Mouse (Mus musculus) kidney, embryonic 15.5 days (tissue): ENCODE measurements around the gene Slc12a9. TPM values are rescaled to one million over a fixed set of nuclear protein-coding genes. Genes with fewer than 3 reads are reported as not detected.
A peak's percentile ranks its signal among the peaks of the same experiment; 100 is the strongest.

Experiments
- ATAC-seq: fragments of 200-750 bp; cut with Nextera tagmentation; replicated peaks from 2 replicates; pipeline ENCODE4 v1.8.0; 2017; ENCODE audit warnings: moderate TSS enrichment; ENCODE audit not compliant: low FRiP score
- H3K27ac ChIP-seq: fragments of 300-500 bp; sonication (generic); 2 replicates; pipeline ENCODE4 v1.5.1; 2015; ENCODE audit warnings: mild to moderate bottlenecking, inconsistent platforms
- H3K27me3 ChIP-seq: fragments of 300-500 bp; sonication (generic); 2 replicates; pipeline ENCODE4 v1.6.1; 2015; ENCODE audit warnings: inconsistent platforms
- H3K36me3 ChIP-seq: fragments of 300-500 bp; sonication (generic); 2 replicates; pipeline ENCODE4 v1.6.1; 2015; ENCODE audit warnings: inconsistent platforms
- H3K4me1 ChIP-seq: fragments of 300-500 bp; sonication (generic); 2 replicates; pipeline ENCODE4 v1.6.1; 2015; ENCODE audit warnings: inconsistent platforms
- H3K4me2 ChIP-seq: fragments of 300-500 bp; sonication (generic); 2 replicates; pipeline ENCODE4 v1.6.1; 2015; ENCODE audit warnings: moderate library complexity, mild to moderate bottlenecking, inconsistent platforms
- H3K4me3 ChIP-seq: fragments of 300-500 bp; sonication (generic); replicated peaks from 2 replicates; pipeline ENCODE4 v1.5.1; 2015; ENCODE audit warnings: mild to moderate bottlenecking, inconsistent platforms
- H3K9ac ChIP-seq: fragments of 300-500 bp; sonication (generic); 2 replicates; pipeline ENCODE4 v1.6.1; 2015; ENCODE audit warnings: mild to moderate bottlenecking, inconsistent platforms
- H3K9me3 ChIP-seq: fragments of 300-500 bp; sonication (generic); replicated peaks from 2 replicates; pipeline ENCODE4 v1.6.1; 2016; ENCODE audit warnings: inconsistent platforms
- WGBS: fragments of 180-500 bp; shearing (Covaris S2); methylation state at CpG from one replicate; pipeline ENCODE4 v1.1.7; 2015; ENCODE audit warnings: mixed read lengths; 5-methylcytosine and 5-hydroxymethylcytosine counted together
- polyA plus RNA-seq: library from polyadenylated mRNA; unstranded; fragments of >200 nt; fragmentation: Nextera tagmentation; extraction: Ambion mirVana; gene quantifications from 2 replicates; pipeline ENCODE4 v1.2.1, GENCODE M21; 2015

Slc12a9 gene
- polyA plus RNA-seq, 1 experiment from 2014 or later, result 16.0 TPM

DNA sequence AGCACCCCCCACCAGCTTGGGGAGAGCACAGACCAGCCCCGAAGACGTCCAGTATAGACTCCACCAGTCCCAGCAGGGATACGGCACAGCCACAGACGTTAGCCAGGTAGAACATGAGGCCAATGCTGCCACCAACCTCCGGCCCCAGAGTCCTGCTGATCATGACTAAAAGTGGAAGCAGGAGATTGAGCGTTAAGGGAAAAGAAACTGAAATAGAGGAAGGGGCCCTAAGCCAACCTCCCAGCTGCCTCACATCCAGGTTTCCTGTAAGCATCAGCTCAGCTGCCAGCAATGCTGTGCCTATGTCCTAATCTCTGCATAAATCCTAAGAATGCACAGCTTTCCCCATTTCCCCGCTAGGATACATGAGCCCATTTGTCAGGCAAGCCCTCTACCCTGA, 2.5 kb downstream of the Slc12a9 start:
- whole genome bisulfite sequencing, result 86% methylated on average over 7 of the region's 7 CpGs
- H3K4me2 ChIP-seq, result no peak overlapping the region
- H3K27me3 ChIP-seq, result no peaks in the 10 kb centered on the region
- H3K4me3 ChIP-seq, result no peak overlapping the region
- peaks cover 14% of the 10 kb centered on the region for H3K36me3 ChIP-seq
- ATAC-seq, result no peak
- no peak overlapping the region for H3K9ac ChIP-seq
- no peak overlapping the region for H3K27ac ChIP-seq
- peaks cover 11% of the 10 kb centered on the region for H3K4me1 ChIP-seq
- H3K9me3 ChIP-seq, result no peaks in the 10 kb centered on the region

DNA sequence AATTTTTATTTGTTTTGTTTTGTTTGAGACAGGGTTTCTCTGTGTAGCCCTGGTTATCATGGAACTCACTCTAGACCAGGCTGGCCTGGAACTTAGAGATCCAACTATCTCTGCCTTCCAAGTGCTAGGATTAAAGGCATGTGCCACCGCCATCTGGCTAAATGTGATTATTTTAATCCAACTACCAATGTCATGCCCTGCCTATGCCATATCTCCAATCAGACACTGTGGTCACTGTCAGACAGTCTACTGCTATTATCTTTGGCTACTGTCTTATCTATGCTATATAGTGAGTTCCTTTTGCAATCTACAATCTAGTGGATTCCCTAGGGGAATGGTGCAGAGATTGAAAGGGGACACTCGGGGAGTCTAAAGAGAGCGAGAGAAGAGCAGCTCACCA, 12.4 kb downstream of the Slc12a9 start:
- peaks cover 74% of the 10 kb centered on the region for H3K36me3 ChIP-seq
- no peaks in the 10 kb centered on the region for H3K9me3 ChIP-seq
- H3K4me3 ChIP-seq, result no peak overlapping the region
- H3K27ac ChIP-seq, result no peak overlapping the region
- no peaks in the 10 kb centered on the region for H3K27me3 ChIP-seq
- 92% methylated on average over 3 of the region's 3 CpGs for WGBS
- no peak for ATAC-seq
- H3K9ac ChIP-seq, result no peak overlapping the region
- no peak overlapping the region for H3K4me2 ChIP-seq
- H3K4me1 ChIP-seq, result no peaks in the 10 kb centered on the region

DNA sequence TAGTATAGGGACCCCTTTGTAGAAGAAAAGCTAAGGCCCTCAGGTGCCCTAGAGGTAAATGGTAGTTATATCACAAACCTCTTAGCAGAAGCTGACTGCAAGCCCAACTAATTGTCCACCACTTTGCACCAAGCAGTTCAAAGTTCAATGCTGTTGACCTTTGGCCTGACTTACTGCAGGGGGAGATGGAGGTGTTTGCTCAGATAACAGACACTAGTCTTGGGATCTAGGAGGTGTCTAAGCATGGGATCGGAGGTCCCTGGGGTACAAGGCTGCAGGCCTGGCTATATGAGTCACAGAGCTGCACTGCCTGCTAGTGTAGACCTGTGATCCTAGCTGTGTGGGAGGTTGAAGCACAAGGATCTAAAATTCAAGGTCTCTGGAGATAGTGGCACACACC, 14.8 kb downstream of the Slc12a9 start:
- Histone ChIP-seq H3K27ac (no peak overlapping the region), H3K9ac (no peak overlapping the region), H3K9me3 (no peaks in the 10 kb centered on the region), H3K4me3 (no peak overlapping the region), H3K4me2 (no peak overlapping the region), H3K4me1 (peaks cover 17% of the 10 kb centered on the region), H3K27me3 (no peaks in the 10 kb centered on the region), H3K36me3 (peaks cover 57% of the 10 kb centered on the region)
- WGBS, result 75% methylated on average over 1 of the region's 1 CpGs
- ATAC-seq, result no peak

DNA sequence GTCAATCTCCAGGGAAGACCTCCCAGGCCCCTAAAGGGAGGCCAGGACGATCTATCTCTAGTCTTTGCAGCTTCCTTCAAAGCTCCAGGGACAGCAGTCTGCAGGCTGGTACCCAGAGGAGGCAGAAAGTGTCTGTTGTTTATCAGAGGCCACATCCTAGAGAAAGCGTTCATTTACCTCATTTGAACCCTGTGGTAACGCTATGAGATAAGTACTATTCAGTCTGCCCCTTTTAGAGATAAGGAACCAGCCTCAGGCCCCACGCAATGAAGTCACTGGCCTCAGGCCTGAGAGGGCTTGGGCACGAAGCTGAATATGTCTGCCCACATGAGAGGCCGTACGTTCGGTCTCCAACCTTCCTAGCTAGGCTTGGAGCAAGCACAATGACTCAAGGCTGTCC, 16.0 kb downstream of the Slc12a9 start:
- Histone ChIP-seq H3K4me3 (no peak overlapping the region), H3K27me3 (no peaks in the 10 kb centered on the region), H3K9me3 (no peaks in the 10 kb centered on the region), H3K27ac (no peak overlapping the region), H3K4me2 (no peak overlapping the region), H3K9ac (no peak overlapping the region), H3K36me3 (peaks cover 50% of the 10 kb centered on the region), H3K4me1 (peaks cover 29% of the 10 kb centered on the region)
- 91% methylated on average over 8 of the region's 8 CpGs for WGBS
- ATAC-seq, result no peak

DNA sequence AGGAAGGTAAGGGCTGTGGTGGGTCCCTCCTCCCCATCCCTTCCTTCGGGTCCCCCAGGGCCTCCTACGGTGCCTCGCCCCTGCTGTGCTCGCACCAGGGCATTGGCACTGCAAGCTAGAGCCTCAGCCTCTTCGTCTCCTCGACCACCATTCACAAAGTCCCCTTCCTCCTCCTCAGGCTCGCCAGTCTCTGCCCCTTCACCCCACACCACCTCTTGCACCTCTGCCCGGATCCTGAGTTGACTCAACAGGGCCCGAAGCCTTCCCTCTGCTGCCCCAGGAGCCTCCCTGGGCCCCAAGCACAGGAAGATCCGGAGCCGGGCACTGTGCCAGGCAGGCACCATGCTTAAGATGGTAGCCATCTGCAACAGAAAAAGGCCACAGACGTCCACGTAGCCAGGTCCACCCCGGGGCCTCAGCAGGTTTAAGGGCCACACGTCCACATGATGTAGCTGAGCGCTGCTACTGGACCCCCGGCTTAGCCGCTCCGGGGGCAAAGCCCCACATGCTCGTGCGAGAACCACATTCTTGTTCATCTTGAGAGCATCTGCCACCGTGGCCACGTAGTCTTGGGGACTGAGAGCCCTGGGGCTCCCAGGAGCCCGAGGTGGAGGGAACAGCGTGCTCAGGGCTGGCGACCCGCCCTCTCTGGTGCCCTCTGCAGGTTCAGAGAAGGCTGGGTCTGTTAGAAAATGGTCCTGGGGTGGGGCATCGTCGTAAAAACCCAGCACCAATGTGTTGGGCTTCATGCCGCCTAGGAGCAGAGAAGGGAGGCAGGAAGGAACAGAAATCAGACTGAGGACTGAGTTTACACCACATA, 18.1 kb downstream of the Slc12a9 start:
- 0 out of 2 replicates have a peak overlapping the region, but pooled peaks have one; percentile 75 for H3K4me3 ChIP-seq
- 0 out of 2 replicates have a peak overlapping the region, but pooled peaks have one; percentile 80 for H3K9ac ChIP-seq
- peaks cover 51% of the 10 kb centered on the region for H3K36me3 ChIP-seq
- no peaks in the 10 kb centered on the region for H3K27me3 ChIP-seq
- peak overlapping the region; percentile 85 for H3K4me2 ChIP-seq
- ATAC-seq, result peak; percentile 0; the same call in 1 of the 2 replicates
- WGBS, result 43% methylated on average over 30 of the region's 30 CpGs
- peak overlapping the region; percentile 95 for H3K27ac ChIP-seq
- H3K4me1 ChIP-seq, result peaks cover 41% of the 10 kb centered on the region
- H3K9me3 ChIP-seq, result no peaks in the 10 kb centered on the region

DNA sequence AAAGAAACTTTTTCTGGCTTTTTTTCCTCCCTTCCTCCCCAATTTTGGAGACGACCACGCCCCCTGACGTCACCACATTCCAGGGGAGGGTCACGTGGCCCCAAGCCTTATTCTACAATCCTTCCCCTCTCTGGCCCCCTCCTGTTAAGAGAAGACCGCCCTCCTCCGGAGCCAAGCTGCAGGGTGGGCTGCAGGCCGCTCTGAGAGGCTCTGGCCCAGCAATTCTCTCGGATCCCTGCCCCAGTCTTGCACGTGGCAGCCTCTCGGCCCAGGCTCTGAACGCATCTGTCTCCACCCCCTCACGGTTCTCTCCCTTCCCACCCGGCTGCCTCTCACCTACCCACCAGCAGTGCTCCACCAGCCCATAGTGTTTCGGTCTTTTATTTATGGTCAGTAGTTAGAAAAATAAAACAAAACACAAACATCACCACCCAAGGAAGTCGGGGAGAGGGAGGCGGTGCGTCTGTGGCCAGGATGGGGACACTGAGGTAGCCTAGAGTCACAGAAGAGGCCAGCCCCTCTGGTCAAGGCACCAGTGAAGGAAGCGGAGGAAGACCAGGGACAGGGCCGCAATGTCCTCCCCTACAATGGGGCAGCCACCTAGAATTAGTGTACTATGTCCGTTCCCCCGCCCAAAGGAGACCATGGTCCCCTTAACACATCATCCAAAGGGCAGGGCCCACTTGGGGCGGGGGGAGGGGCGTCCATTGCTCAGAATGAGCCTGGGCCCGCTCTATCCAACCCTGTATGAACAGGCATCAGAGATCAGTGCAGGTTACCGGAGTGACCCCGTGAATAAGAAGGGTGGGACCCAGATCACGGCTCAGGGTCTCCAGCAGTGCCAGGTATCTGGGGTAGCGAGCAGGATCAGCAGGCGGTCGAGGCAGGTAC, 19.0 kb downstream of the Slc12a9 start, which contains the start of gene Trip6:
Gene Trip6, minus strand, starts transcription at position 212 of the 891 bp plus-strand sequence.
- no peaks in the 10 kb centered on the region for H3K9me3 ChIP-seq
- H3K9ac ChIP-seq, result peak within 1 kb of the TSS; percentile 80
- H3K4me1 ChIP-seq, result peaks cover 41% of the 10 kb centered on the region
- peak within 1 kb of the TSS; percentile 75 for H3K4me3 ChIP-seq
- peaks cover 51% of the 10 kb centered on the region for H3K36me3 ChIP-seq
- peak within 1 kb of the TSS; percentile 95 for H3K27ac ChIP-seq
- 17% methylated on average over 30 of the region's 30 CpGs for WGBS
- peak; percentile 95 for ATAC-seq
- H3K27me3 ChIP-seq, result no peaks in the 10 kb centered on the region
- H3K4me2 ChIP-seq, result peak within 1 kb of the TSS; percentile 85

DNA sequence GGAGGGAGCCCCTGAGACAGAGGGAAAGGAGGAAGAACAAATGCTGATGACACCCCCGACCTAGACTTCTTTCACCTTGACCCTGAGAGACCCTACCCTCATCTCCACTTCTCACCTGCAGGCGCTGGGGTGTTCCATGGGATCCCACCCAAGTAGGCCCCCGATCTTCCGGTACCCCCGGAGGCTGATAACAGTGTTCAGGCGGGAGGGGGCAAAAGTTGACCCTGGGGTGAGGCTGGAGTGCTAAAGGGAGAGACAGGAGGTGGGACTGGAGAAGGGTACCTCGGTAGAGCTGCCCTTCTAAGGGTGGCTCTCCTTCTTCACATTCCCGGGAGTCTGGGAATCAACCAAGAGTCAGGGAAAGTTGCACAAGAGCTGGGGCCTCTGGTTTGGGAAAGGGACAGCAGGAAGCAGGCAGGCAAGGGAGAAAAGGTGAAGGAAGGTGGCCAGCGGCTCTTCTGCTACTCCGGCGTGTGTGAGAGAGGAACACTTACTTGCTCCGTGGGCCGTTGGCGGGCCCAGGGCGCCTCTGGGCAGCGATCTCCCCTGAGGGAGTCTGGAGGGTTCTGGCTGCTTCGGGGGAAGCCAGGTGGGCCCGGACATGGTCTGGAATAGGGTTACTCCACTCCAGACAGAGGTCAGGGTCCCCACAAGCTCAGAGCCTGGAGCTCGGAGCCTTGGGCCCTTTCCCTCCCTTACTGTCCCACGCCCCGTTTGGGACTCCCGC, 19.8 kb downstream of the Slc12a9 start:
- H3K36me3 ChIP-seq, result peaks cover 53% of the 10 kb centered on the region
- H3K9me3 ChIP-seq, result no peaks in the 10 kb centered on the region
- peak overlapping the region; percentile 75 for H3K4me3 ChIP-seq
- peak overlapping the region; percentile 95 for H3K27ac ChIP-seq
- H3K9ac ChIP-seq, result peak overlapping the region; percentile 80
- peak overlapping the region; percentile 85 for H3K4me2 ChIP-seq
- peak; percentile 72 for ATAC-seq
- no peaks in the 10 kb centered on the region for H3K27me3 ChIP-seq
- H3K4me1 ChIP-seq, result peaks cover 43% of the 10 kb centered on the region
- WGBS, result 1% methylated on average over 22 of the region's 22 CpGs

DNA sequence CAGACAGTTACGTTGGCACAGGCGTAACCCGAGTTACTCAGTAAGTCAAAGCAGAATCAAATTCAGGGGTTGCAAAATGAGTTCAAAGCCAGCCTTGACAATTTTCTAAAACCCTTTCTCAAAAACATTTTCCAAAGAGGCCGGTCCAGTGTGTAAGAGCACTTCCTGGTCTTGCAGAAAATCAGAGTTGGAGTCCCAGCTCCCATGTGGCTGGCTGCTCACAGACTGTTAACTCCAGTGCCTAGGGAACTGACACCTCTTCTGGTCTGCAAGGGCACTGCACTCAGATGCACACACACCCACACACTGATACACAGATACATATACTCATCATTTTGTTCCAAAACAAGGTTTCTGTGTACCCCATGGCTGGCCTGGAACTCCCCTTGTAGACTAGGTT, 25.0 kb downstream of the Slc12a9 start:
- Histone ChIP-seq H3K27me3 (no peaks in the 10 kb centered on the region), H3K36me3 (peaks cover 65% of the 10 kb centered on the region), H3K9me3 (no peaks in the 10 kb centered on the region), H3K4me1 (peaks cover 64% of the 10 kb centered on the region), H3K4me2 (peak overlapping the region; percentile 68), H3K4me3 (peak overlapping the region; percentile 98), H3K9ac (peak overlapping the region; percentile 99), H3K27ac (peak overlapping the region; percentile 96)
- WGBS, result 95% methylated on average over 4 of the region's 4 CpGs
- no peak for ATAC-seq

DNA sequence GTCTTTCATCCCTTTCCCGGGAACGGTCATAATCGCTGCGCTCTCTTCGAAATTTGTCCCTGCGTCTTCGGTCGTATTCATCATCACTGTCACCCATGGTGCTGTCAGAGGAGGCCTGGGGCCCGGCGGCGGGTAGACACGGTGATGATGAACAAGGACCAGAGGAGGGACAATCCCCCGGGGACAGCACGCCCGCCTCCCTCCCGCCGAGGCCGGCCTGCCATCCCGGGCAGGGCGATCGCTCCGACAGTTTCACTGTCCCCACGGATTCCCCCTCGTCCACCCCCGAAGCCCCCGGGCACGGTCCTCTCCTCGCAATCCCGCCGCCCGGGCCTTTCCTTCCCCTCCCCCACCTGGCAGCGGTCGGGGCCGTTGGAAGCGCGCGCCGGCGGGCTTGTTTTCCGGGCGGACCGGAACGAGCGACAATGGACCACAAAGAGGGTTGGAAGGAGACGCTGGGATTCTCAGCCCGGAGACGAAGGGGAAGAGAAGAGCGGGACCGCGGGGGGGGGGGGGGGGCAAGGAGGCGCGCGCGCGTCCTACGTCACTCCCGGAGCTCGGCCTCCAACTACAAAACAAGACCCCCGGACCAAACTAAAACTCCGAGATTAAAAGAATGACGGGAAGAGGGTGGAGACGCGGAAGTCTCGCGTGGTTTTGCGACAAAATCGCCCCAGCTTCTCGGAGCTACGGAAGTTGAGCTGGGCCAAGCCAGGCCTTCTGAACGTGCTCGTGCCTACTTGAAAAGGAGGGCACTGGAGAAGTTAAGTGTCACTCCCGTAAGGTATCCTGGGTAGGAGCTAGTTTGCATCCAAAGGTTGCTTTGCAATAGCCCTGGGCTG, 26.1 kb downstream of the Slc12a9 start, which contains the start of gene Srrt:
Gene Srrt, minus strand, starts transcription at position 604 of the 842 bp plus-strand sequence.
- peak within 1 kb of the TSS; percentile 99 for H3K9ac ChIP-seq
- H3K4me3 ChIP-seq, result peak within 1 kb of the TSS; percentile 98
- H3K4me2 ChIP-seq, result peak within 1 kb of the TSS; percentile 68
- peaks cover 59% of the 10 kb centered on the region for H3K4me1 ChIP-seq
- H3K27me3 ChIP-seq, result no peaks in the 10 kb centered on the region
- peak within 1 kb of the TSS; percentile 96 for H3K27ac ChIP-seq
- no peaks in the 10 kb centered on the region for H3K9me3 ChIP-seq
- peak; percentile 92 for ATAC-seq
- peaks cover 72% of the 10 kb centered on the region for H3K36me3 ChIP-seq
- WGBS, result under 1% methylated on average over 70 of the region's 72 CpGs

DNA sequence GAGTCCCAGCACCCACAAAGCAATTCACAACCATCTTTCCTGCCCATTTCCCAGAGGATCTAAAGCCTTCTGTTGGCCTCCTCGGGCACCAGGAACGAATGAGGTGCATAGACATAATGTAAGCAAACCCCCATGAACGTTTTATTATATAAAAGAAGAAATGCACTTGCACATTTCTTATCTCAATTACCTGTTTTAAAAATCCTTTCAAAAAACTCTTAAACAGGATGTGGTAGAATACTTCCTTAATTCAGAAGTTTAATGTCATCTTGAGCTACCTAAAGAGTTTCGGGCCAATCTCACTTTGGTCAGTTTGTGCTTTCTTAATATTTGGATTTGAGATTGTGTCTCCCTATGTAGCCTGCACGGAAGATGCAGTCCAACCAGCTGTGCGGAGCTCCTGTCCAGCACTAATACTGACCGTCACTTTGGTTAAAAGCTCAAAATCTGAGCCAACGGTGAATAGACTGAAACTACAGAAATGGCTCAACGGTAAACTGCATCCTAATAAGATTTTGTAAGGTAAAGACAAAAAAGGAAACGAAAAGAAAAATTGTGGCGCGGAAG, 26.9 kb downstream of the Slc12a9 start:
- H3K4me2 ChIP-seq, result peak overlapping the region; percentile 68
- no peaks in the 10 kb centered on the region for H3K9me3 ChIP-seq
- H3K9ac ChIP-seq, result peak overlapping the region; percentile 99
- H3K27me3 ChIP-seq, result no peaks in the 10 kb centered on the region
- peak overlapping the region; percentile 96 for H3K27ac ChIP-seq
- peak overlapping the region; percentile 98 for H3K4me3 ChIP-seq
- peaks cover 51% of the 10 kb centered on the region for H3K4me1 ChIP-seq
- peaks cover 73% of the 10 kb centered on the region for H3K36me3 ChIP-seq
- 14% methylated on average over 12 of the region's 12 CpGs for WGBS
- no peak for ATAC-seq
